Mouse (Mus musculus) macrophage (primary cell): ENCODE results near the gene Cct4. TPM values are rescaled to one million over a fixed set of nuclear protein-coding genes. Genes with fewer than 3 reads are reported as not detected.

Experiments
- H3K27ac ChIP-seq: fragments of 350-480 bp; formaldehyde crosslinking; 2 replicates; pipeline ENCODE4 v1.9.0; 2021
- H3K36me3 ChIP-seq: fragments of 350-480 bp; formaldehyde crosslinking; 2 replicates; pipeline ENCODE4 v1.9.0; 2021; ENCODE audit errors: inconsistent target
- H3K4me3 ChIP-seq: fragments of 350-480 bp; formaldehyde crosslinking; 2 replicates; pipeline ENCODE4 v1.9.0; 2021; ENCODE audit errors: inconsistent target
- H3K79me2 ChIP-seq: fragments of 350-480 bp; formaldehyde crosslinking; 2 replicates; pipeline ENCODE4 v1.9.0; 2021; ENCODE audit errors: inconsistent target
- WGBS: methylation state at CpG from one replicate; pipeline ENCODE4 v1.1.7; 2026; ENCODE audit warnings: inconsistent platforms; ENCODE audit not compliant: missing documents; 5-methylcytosine and 5-hydroxymethylcytosine counted together
- polyA plus RNA-seq: library from polyadenylated mRNA; stranded (reverse); fragments of 250-400 nt; gene quantifications from 3 replicates; pipeline ENCODE4 v1.2.4, GENCODE M21; 2018; ENCODE audit warnings: inconsistent platforms

Gene Cct4
- polyA plus RNA-seq, 1 experiment from 2014 or later = 114 TPM

DNA sequence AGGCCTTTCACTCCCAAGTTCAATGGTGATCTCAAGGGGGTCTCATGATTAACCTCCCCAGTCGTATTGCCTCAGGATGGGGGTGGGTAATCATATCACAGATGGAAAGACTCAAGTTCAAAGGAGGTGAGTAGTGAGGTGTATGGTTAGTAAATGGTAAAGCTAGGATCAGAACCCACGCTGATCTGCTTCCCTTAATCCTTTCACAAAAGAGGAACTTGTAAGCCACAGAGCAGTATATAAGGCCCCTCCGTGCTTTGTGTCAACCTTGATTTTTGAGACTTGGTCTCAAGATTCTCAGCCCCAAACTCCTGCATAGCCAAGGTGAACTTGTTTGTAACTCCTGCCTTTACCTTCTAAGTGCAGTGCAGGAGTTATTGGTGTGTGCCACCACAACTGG is 33.9 kb downstream of the Cct4 start:
- Histone ChIP-seq H3K36me3 (no peaks in the 10 kb centered on the region), H3K4me3 (no peak overlapping the region), H3K27ac (no peak overlapping the region), H3K79me2 (no peaks in the 10 kb centered on the region)
- 44% methylated on average over 3 of the region's 3 CpGs for WGBS

- 90% methylated on average over 3 of the region's 3 CpGs for WGBS
- no peaks in the 10 kb centered on the region for H3K79me2 ChIP-seq
Measured at GRCm38 (mm10) chr11:23028957-23029356, 38.6 kb downstream of the Cct4 start.

DNA sequence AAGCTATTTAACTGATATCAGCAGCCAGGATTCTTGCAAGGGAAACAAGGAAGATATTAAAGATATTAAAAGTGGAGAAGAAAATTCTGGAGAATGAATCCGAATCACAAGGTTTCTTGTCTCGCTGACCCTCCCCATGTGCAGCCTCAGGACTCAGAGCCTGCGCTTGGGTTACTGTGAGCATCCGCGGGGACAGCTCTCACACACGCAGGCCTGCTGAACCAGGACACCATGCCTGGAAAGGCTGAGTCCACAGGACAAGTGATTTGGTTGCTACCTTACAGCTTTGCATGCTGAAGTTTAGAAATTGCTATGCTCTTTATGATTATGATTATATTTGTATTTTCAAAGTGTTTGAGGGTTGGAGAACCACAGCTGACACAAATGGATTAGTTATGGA is 39.1 kb downstream of the Cct4 start:
- 95% methylated on average over 6 of the region's 6 CpGs for WGBS
- no peaks in the 10 kb centered on the region for H3K79me2 ChIP-seq
- H3K4me3 ChIP-seq = no peak overlapping the region
- H3K27ac ChIP-seq = no peak overlapping the region
- H3K36me3 ChIP-seq = no peaks in the 10 kb centered on the region

More at GRCm38 (mm10) chr11:23028957-23029356, 38.6 kb downstream of the Cct4 start:
- Histone ChIP-seq H3K27ac (no peak overlapping the region), H3K36me3 (no peaks in the 10 kb centered on the region), H3K4me3 (no peak overlapping the region)

DNA sequence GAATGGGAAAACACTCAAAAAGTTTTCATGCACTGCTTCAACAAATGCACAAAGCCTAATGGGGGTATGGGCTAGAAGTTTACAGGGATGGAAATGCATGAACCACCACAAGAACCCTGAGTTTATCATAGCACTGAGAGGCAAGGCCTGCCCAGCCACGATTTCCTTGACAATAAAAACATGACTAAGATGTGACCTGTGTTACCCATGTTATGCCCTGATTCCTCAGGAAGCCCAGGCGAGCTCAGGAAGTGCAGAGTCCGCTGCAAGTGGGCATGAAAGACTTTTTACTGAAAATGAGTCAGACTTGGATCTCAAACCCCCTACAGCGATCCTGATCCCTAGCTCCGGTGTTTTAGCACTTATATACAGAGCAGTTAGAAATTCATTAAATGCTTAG is 56.9 kb downstream of the Cct4 start:
- 39% methylated on average over 5 of the region's 5 CpGs for WGBS

DNA sequence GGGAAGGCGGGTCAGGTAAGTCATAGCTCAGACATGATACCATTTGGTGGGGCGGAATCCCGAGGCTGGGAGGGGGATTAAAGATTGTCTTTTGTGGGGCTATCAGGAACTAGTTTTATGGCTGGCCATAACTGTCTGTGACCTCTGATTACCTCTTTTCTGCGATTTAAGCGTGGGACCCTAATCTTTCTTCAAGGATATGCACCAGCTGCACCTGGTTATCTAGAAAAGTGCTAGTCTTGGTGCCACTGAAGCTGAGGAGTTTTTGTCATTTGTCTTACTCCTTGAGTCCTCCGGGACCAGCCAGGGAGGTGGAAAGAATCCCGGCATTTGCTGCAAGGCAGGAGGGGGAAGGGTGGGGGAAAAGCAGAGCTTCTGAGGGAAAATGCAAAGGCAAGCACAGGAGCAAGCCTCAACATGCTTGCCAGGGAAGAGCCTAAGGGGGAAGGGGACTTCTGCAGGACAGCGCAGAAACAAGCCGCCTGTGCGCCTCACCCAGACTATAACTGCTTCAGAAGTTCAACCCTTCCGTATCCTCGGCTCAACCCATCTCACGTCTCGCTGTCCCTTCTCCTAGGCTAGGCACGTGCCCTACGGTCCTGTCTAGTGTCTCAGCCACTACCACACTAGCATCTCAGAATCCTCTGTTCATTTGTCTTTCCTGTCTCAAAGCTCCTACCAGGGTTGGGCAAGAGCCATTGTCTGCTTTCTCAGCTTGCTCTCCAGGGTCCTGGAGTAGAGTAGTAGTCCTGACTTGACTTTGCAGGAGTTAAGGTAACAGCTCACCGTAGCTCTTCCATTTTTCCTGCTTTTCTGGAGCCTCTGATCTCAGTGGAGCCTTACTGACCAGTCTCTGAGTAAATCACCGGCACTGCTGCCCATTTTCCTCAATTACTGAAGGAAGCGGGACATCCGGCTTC is 57.6 kb downstream of the Cct4 start:
- WGBS = 22% methylated on average over 19 of the region's 20 CpGs
- Histone ChIP-seq H3K27ac (no peak overlapping the region), H3K79me2 (no peaks in the 10 kb centered on the region), H3K36me3 (no peaks in the 10 kb centered on the region), H3K4me3 (no peak overlapping the region)

More for the DNA sequence above, 56.9 kb downstream of the Cct4 start:
- H3K4me3 ChIP-seq = no peak overlapping the region
- H3K27ac ChIP-seq = no peak overlapping the region
- H3K36me3 ChIP-seq = no peaks in the 10 kb centered on the region
- no peaks in the 10 kb centered on the region for H3K79me2 ChIP-seq

- no peak overlapping the region for H3K27ac ChIP-seq
- H3K36me3 ChIP-seq = no peaks in the 10 kb centered on the region
- no peaks in the 10 kb centered on the region for H3K79me2 ChIP-seq
- H3K4me3 ChIP-seq = no peak overlapping the region
Measured at GRCm38 (mm10) chr11:23049642-23050041, 59.3 kb downstream of the Cct4 start.

DNA sequence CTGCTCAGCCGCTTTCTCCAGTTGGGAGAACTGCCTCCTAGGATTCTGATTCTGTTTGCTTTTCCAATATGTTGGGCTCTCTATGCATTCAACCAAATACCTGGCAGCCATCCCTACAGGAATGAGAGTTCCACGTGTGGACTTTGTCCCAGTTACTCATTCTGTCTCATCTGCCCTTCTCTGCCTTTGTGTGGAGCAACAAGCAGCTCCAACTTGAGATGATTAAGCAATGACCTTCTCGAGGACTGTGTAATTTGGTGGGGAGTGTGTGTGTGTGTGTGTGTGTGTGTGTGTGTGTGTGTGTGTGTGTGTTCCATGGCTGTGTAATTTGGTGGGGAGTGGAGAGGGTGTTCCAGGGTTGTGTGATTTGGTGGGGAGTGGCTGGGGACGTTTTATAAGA is 62.0 kb downstream of the Cct4 start:
- no peak overlapping the region for H3K4me3 ChIP-seq

More for the DNA sequence above, 62.0 kb downstream of the Cct4 start:
- H3K36me3 ChIP-seq = no peaks in the 10 kb centered on the region
- H3K79me2 ChIP-seq = no peaks in the 10 kb centered on the region
- 55% methylated on average over 4 of the region's 4 CpGs for WGBS
- no peak overlapping the region for H3K27ac ChIP-seq

Other genes starting within 250 kb of the Cct4 start
- 41.8 to 69.9 TPM (median 65.2 TPM) in 3 replicates for gene B3gnt2, start 129.6 kb upstream of the Cct4 start, polyA plus RNA-seq
- 5.8 to 35.6 TPM (median 21.9 TPM) in 3 replicates for gene Zrsr1, start 18.5 kb upstream of the Cct4 start, polyA plus RNA-seq
- 31.7 to 42.4 TPM (median 33.8 TPM) in 3 replicates for gene Gm28048, start 8.4 kb upstream of the Cct4 start, polyA plus RNA-seq
- 49.4 to 75.0 TPM (median 67.8 TPM) in 3 replicates for gene Commd1, start 8.1 kb upstream of the Cct4 start, polyA plus RNA-seq
- gene Fam161a, start 17.0 kb downstream of the Cct4 start, polyA plus RNA-seq = 1.5 to 1.7 TPM (median 1.7 TPM) in 3 replicates